Mouse (Mus musculus) gastrocnemius, adult 2 months (tissue): ENCODE measurements around the gene Cela3a. TPM values are rescaled to one million over a fixed set of nuclear protein-coding genes. Genes with fewer than 3 reads are reported as not detected.

ENCODE experiments used
- DNase-seq: peaks from one replicate; pipeline ENCODE4 v3.0.0; 2022
- H3K27ac ChIP-seq: fragments of 200-600 bp; 2 replicates; pipeline ENCODE4 v1.8.1; 2022; ENCODE audit warnings: mild to moderate bottlenecking
- H3K4me3 ChIP-seq: fragments of 200-600 bp; 2 replicates; pipeline ENCODE4 v1.8.1; 2022; ENCODE audit warnings: mild to moderate bottlenecking, moderate library complexity
- CTCF ChIP-seq: fragments of 200-600 bp; IDR thresholded peaks from 2 replicates; pipeline ENCODE4 v1.8.1; 2022; ENCODE audit warnings: antibody characterized with exemption, mild to moderate bottlenecking, moderate library complexity
- intact Hi-C: fragments of 180-260 bp; cut with DNase I; formaldehyde crosslinking; loops from one replicate; pipeline ENCODE4 v1.15.1; 2025
- total RNA-seq, 2 experiments: library from RNA; stranded (reverse); gene quantifications; 2 replicates each; pipeline ENCODE4 v1.2.3; 2021

Cela3a gene
- total RNA-seq, 2 experiments from 2014 or later: not detected

- intact Hi-C loops: no loop called here
- no peak for DNase-seq
- H3K27ac ChIP-seq: peak overlapping the region; percentile 61
- no peak for TF ChIP-seq CTCF
- H3K4me3 ChIP-seq: no peak overlapping the region
Measured at GRCm38 (mm10) chr4:137377526-137378304, 31.9 kb downstream of the Cela3a start.

GRCm38 (mm10) chr4:137376778-137377177, 32.8 kb downstream of the Cela3a start:
- DNase-seq: no peak
- intact Hi-C loops: no loop called here
- TF ChIP-seq CTCF: peak; percentile 15; the same call in 1 of the 2 replicates
- Histone ChIP-seq H3K4me3 (no peak overlapping the region), H3K27ac (peak overlapping the region; percentile 92)

- peak; percentile 69 for DNase-seq
- peak overlapping the region; percentile 41 for H3K4me3 ChIP-seq
- H3K27ac ChIP-seq: peak overlapping the region; percentile 92
- intact Hi-C loops: no loop called here
- no peak for TF ChIP-seq CTCF
Measured at GRCm38 (mm10) chr4:137375314-137376278, 34.0 kb downstream of the Cela3a start.

GRCm38 (mm10) chr4:137373711-137374110, 35.9 kb downstream of the Cela3a start:
- peak overlapping the region; percentile 84 for H3K27ac ChIP-seq

GRCm38 (mm10) chr4:137371596-137372523, 37.7 kb downstream of the Cela3a start:
- intact Hi-C loops: no loop called here
- no peak for DNase-seq
- H3K27ac ChIP-seq: peak overlapping the region; percentile 84
- TF ChIP-seq CTCF: no peak
- peak overlapping the region; percentile 34 for H3K4me3 ChIP-seq

More at GRCm38 (mm10) chr4:137373711-137374110, 35.9 kb downstream of the Cela3a start:
- no peak for DNase-seq
- no peak overlapping the region for H3K4me3 ChIP-seq
- intact Hi-C loops: no loop called here
- no peak for TF ChIP-seq CTCF

- peak; percentile 10; the same call in 1 of the 2 replicates for TF ChIP-seq CTCF
- Histone ChIP-seq H3K27ac (peak overlapping the region; percentile 74), H3K4me3 (peak overlapping the region; percentile 66)
- DNase-seq: peak; percentile 61
- intact Hi-C loops: no loop called here
Measured at GRCm38 (mm10) chr4:137369954-137370750, 39.4 kb downstream of the Cela3a start.

- intact Hi-C loops: no loop called here
- DNase-seq: no peak
- peak overlapping the region; percentile 45 for H3K4me3 ChIP-seq
- peak overlapping the region; percentile 82 for H3K27ac ChIP-seq
- no peak for TF ChIP-seq CTCF
Measured at GRCm38 (mm10) chr4:137368198-137368597, 41.4 kb downstream of the Cela3a start.

GRCm38 (mm10) chr4:137367275-137368088, 42.1 kb downstream of the Cela3a start:
- DNase-seq: peak; percentile 57
- peak overlapping the region; percentile 82 for H3K27ac ChIP-seq
- no peak for TF ChIP-seq CTCF
- peak overlapping the region; percentile 45 for H3K4me3 ChIP-seq
- intact Hi-C loops: no loop called here

- no peak overlapping the region for H3K4me3 ChIP-seq
- DNase-seq: no peak
- no peak overlapping the region for H3K27ac ChIP-seq
- intact Hi-C loops: no loop called here
- TF ChIP-seq CTCF: no peak
Measured at GRCm38 (mm10) chr4:137366097-137366496, 43.5 kb downstream of the Cela3a start.

GRCm38 (mm10) chr4:137365356-137366062, 44.1 kb downstream of the Cela3a start:
- TF ChIP-seq CTCF: no peak
- no peak overlapping the region for H3K27ac ChIP-seq

More at GRCm38 (mm10) chr4:137365356-137366062, 44.1 kb downstream of the Cela3a start:
- no peak overlapping the region for H3K4me3 ChIP-seq
- intact Hi-C loops: no loop called here
- DNase-seq: no peak
